Mouse (Mus musculus) embryonic fibroblast, embryonic 13.5 days (primary cell): ENCODE data around the gene Grb2. TPM values are rescaled to one million over a fixed set of nuclear protein-coding genes. Genes with fewer than 3 reads are reported as not detected.

ENCODE experiments used
- H3K27ac ChIP-seq: 2 replicates; pipeline ENCODE4 v1.5.1; 2012; ENCODE audit warnings: low read length, control low read depth, inconsistent platforms; ENCODE audit not compliant: insufficient read depth
- H3K4me1 ChIP-seq: 2 replicates; pipeline ENCODE4 v1.6.1; 2011; ENCODE audit warnings: low read length; ENCODE audit not compliant: control insufficient read depth, insufficient read depth
- H3K4me3 ChIP-seq: 2 replicates; pipeline ENCODE4 v1.5.1; 2011; ENCODE audit warnings: mild to moderate bottlenecking, control low read depth, low read length; ENCODE audit not compliant: insufficient read depth
- CTCF ChIP-seq: IDR thresholded peaks from 2 replicates; pipeline ENCODE4 v1.5.1; 2011; ENCODE audit warnings: mild to moderate bottlenecking, control low read depth, low read length, moderate library complexity, borderline replicate concordance; ENCODE audit not compliant: insufficient read depth
- POLR2A ChIP-seq: IDR thresholded peaks from 2 replicates; pipeline ENCODE4 v1.6.1; 2011; ENCODE audit warnings: low read depth, mild to moderate bottlenecking, control low read depth, low read length, moderate library complexity
- polyA plus RNA-seq: library from polyadenylated mRNA; stranded (reverse); fragments of >200 nt; gene quantifications from 2 replicates; pipeline ENCODE4 v1.2.4, GENCODE M21; 2011; ENCODE audit warnings: low read depth; ENCODE audit not compliant: missing spikeins, insufficient read length

Grb2 gene
- polyA plus RNA-seq, 1 experiment = 61.1 TPM

DNA sequence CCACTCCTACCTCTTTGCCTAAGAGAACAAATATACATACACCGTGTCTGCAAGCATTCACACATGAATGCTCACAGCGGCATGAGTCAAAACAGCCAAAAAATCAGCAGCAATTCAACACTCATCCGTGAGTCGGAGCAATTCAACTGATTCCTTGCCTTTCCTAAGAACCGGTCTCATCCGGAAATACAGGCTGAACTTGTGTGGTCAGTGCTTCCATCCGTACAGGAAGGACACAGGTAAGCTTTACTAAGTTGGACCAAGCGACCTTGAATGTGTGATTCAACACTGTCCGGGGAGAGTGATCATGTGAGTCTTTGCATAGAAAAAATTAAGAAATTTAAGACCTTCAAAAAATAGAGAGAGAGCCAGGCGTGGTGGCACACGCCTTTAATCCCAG, 32.7 kb upstream of the Grb2 start:
- H3K27ac ChIP-seq = no peak overlapping the region
- no peak overlapping the region for H3K4me3 ChIP-seq
- no peaks in the 10 kb centered on the region for H3K4me1 ChIP-seq
- TF ChIP-seq CTCF = no peak
- TF ChIP-seq POLR2A = no peak

DNA sequence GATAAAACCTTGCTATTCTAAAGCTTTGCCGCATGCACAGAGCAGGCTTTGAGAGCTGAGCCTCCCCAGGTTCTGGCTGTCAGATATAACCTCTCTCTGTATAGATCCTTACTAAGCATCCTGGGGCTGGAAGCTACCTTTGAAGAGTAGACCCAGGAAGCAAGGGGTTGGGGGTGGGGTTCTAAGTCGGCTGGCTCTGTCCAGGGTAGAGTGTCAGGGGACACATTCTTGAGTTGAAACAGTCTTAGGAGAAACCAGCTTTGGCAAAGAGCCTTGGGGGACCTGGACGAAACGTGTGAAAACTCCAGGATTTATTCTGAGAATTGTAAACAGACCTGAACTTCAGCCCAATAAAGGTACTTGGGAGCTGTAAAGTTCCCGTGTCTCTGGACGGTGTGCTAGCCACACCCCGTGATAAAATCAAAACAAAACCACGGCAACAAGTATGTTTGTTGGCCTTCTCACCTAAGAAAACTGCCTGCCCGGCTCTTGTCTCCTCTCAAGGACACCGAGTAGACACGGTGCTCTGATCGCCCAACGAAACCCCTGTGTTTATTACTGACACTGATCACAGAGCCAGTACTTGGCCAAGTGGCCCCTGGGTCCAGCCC, 30.0 kb upstream of the Grb2 start:
- H3K27ac ChIP-seq = no peak overlapping the region
- H3K4me3 ChIP-seq = no peak overlapping the region
- no peaks in the 10 kb centered on the region for H3K4me1 ChIP-seq
- TF ChIP-seq CTCF (no peak), POLR2A (no peak)

DNA sequence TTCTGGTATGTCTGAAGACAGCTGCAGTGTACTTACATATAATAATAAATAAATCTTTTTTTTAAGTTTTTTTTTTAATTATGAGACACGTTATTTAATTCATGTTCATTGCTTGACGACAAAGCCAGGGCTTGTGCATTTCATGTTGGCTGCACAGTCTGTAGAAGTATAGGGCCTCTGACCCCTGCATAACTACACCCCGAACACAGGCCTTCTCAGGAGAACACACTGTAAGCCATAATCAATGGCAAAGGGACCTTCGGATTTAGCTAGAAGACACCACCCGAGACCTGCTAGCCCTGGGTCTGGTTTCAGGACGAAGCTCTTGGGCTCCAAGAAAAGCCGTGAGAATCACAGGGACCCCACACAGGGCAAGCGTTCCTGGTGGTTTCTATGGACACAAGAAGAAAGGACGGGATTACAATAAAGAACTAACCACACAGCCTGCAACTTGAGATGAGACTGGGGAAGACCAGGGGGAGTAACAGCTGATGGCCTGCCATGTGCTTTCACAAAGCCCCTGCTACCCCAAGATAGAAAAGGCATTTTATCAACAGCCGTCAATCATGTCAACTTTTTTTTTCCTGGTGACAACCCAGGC, 29.3 kb upstream of the Grb2 start:
- Histone ChIP-seq H3K27ac (no peak overlapping the region), H3K4me3 (no peak overlapping the region), H3K4me1 (no peaks in the 10 kb centered on the region)
- TF ChIP-seq POLR2A (no peak), CTCF (no peak)

DNA sequence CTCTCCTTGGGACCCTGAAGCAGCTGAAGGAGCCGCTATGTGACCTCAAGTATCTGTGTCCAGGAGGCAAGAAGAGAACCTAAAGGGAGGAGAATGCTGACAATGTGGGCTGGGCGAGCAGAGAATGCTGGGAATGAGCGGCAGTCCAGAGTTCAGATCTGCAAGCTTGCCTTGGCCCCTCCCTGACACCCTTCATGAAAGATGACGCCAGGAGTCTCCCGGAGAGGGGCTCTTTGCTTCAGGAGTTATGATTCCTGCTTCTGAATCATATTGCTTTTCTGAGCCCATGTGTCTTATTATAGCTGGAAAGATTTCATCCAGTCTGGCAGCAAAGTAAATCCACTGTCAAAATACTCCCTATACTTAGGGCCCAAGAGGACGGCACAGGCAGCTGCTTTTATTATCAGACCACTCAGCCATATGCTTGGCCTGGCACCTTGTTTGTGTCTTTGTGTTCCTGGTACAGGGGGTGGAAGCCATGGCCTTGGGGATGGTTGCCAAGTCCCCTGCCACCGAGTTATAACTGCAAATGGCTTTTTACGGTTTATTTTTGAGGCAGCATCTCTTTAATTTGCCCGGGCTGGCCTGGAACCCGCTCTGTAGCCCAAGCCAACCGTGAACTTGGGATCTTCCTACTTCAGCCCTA, 25.8 kb upstream of the Grb2 start:
- TF ChIP-seq CTCF (no peak), POLR2A (no peak)
- H3K27ac ChIP-seq = no peak overlapping the region

DNA sequence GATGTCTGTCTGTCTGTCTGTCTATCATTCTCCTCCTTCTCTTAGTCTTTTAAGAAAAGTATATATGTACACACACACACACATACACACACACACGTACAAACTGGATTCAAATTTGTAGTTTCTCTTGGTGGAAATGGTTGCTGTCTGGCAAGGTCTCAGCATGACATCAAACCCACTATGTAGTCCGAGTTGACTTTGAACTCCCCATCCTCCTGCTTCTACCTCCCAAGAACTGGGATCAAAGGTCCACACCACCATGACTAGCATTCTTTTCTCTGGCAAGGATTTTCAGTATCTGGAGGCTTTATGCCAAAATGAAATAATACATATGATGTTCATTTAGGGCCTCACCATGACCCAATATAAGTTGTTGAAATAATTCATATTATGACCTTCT, 14.8 kb upstream of the Grb2 start:
- TF ChIP-seq CTCF (no peak), POLR2A (no peak)
- H3K4me1 ChIP-seq = no peaks in the 10 kb centered on the region
- H3K27ac ChIP-seq = peak overlapping the region; percentile 69
- H3K4me3 ChIP-seq = no peak overlapping the region

More for the DNA sequence above, 25.8 kb upstream of the Grb2 start:
- Histone ChIP-seq H3K4me1 (no peaks in the 10 kb centered on the region), H3K4me3 (no peak overlapping the region)

DNA sequence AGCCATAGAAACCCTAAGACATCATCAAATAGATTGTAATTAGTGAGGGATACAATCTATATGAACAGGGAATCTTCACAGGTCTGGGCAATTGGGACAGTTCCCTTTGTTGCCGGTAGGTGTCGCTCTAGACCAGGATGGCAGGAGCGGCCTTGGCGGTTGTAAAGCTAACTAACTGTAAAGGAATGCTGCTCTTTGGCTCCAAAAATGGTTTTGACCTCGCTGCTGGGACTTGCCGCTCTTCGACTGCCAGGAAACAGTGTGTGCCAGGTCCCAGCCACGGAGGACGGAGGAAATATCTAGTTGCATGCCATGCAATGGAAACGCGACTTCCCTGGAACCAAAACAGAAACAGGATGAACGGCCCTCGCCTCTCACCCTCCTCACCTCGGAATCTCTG, 14.2 kb upstream of the Grb2 start:
- TF ChIP-seq POLR2A (peak; percentile 72), CTCF (peak; percentile 85)
- H3K27ac ChIP-seq = peak overlapping the region; percentile 69

DNA sequence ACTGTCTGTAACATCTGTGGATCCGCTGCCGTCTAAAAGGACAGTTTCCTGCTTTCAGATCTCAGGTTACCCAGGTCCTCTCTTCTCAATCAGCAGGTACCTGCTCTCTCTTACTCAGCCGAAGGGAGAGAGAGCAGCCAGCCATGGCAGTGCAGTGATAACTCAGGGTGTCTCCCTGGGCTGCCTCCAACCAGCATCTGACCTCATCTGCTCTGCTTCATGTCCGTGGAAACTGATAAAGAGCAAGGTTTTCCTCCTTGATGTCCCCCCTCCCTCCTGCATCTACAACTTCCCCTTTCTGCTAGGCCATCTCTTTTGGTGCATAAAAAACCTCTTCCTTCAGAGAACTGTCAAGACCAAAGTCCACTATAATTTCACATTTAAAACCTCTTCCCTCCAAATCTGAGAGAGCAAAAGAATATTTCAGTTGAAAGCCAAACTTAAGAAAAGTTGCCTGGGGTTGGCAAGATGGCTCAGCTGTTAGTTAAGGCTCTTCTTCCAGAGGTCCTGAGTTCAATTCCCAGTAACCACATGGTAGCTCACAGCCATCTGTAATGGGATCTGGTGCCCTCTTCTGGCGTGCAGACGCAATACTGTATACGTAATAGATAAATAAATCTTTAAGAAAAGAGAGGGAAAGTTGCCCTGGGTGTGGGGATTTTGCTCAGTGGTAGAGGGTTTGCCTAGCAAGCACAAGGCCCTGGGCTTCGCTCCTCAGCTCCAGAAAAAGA, 9.4 kb upstream of the Grb2 start:
- no peak overlapping the region for H3K4me3 ChIP-seq
- H3K4me1 ChIP-seq = no peaks in the 10 kb centered on the region
- TF ChIP-seq CTCF = no peak

More for the DNA sequence above, 14.2 kb upstream of the Grb2 start:
- H3K4me3 ChIP-seq = no peak overlapping the region
- no peaks in the 10 kb centered on the region for H3K4me1 ChIP-seq

DNA sequence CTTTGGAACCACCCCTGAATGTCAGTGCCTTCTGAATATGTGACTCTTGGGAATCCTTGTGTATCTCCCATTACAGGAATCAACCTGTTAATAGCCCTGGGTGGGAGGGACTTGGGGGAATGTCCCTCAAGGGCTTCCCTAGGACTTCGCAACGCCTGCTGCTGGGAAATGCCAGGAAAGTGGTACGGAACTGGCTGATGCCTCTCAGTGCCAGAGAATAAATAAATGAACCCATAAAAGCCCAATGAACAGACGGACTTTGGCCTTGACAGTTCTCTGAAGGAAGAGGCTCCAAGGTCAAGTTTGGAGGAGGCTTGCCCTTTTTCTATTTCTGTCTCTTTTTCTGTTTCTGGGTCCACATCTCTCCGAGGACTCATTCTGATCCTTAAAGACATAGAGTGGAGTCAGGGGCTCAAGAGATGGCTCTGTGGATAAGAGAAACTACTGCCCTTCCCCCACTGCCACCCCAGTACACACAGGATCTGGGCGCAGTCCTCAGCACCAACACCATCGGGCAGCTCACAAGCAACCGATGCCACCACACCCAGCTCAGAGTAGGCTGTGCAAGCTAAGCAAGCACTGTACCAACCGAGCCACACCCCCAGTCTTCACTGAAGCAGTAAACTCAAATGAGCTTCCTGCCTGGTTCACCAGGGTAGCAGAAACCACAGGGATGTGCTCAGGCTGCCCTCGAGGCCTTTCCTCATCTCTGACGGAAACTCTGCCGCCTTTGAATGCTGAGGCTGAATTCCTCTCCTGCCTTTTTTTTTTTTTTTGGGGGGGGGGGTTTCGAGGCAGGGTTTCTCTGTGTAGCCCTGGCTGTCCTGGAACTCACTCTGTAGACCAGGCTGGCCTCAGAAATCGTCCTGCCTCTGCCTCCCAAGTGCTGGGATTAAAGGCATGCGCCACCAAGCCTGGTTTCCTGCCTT, 8.3 kb upstream of the Grb2 start:
- Histone ChIP-seq H3K27ac (no peak overlapping the region), H3K4me1 (no peaks in the 10 kb centered on the region), H3K4me3 (no peak overlapping the region)
- TF ChIP-seq POLR2A = no peak
- no peak for TF ChIP-seq CTCF

More for the DNA sequence above, 9.4 kb upstream of the Grb2 start:
- no peak overlapping the region for H3K27ac ChIP-seq

DNA sequence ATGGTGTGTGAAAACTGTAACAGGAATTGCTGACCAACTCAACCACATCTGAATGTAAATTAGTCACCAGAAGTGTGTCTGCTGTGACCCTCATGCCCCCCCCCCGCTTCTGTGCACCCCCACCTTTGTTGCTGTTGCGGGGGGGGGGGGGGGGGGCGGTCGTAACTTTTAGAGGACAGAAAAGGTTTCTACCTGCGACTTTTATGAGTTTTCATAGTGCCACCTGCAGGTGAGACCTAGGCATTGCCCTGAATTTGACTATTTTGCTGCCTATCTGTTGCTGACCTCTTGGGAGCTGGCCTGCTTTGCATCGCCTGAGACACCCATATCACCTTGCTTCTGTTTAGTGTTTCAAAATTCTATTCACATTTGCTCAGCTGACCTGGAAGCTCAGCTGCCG, 6.1 kb upstream of the Grb2 start:
- no peaks in the 10 kb centered on the region for H3K4me1 ChIP-seq
- TF ChIP-seq POLR2A (no peak), CTCF (no peak)
- no peak overlapping the region for H3K4me3 ChIP-seq
- H3K27ac ChIP-seq = no peak overlapping the region
